Mouse (Mus musculus) cerebellum, adult 2 months (tissue): ENCODE results near the gene Cenps. TPM values are rescaled to one million over a fixed set of nuclear protein-coding genes. Genes with fewer than 3 reads are reported as not detected.

ENCODE experiments used
- DNase-seq, 2 experiments: peaks; one replicate each; pipeline ENCODE4 v3.0.0; 2021
- H3K27ac ChIP-seq: fragments of 200-500 bp; 2 replicates; pipeline ENCODE4 v1.5.1; 2012; ENCODE audit warnings: low read length, control low read depth, inconsistent platforms; ENCODE audit not compliant: insufficient read depth
- H3K27me3 ChIP-seq: fragments of 200-500 bp; 2 replicates; pipeline ENCODE4 v1.6.1; 2012; ENCODE audit warnings: inconsistent platforms, mild to moderate bottlenecking, low read length, moderate library complexity; ENCODE audit not compliant: control insufficient read depth, insufficient read depth
- H3K4me1 ChIP-seq: fragments of 200-500 bp; 2 replicates; pipeline ENCODE4 v1.6.1; 2011; ENCODE audit warnings: low read length; ENCODE audit not compliant: control insufficient read depth, insufficient read depth
- H3K4me3 ChIP-seq: fragments of 200-500 bp; replicated peaks from 2 replicates; pipeline ENCODE3; 2011; ENCODE audit warnings: mild to moderate bottlenecking, low read depth, low read length, control low read depth; ENCODE audit not compliant: insufficient read depth
- CTCF ChIP-seq: fragments of 200-500 bp; IDR thresholded peaks from 2 replicates; pipeline ENCODE4 v1.5.1; 2011; ENCODE audit warnings: low read depth, mild to moderate bottlenecking, control low read depth, low read length, moderate library complexity, borderline replicate concordance; ENCODE audit not compliant: insufficient read depth
- POLR2A ChIP-seq: fragments of 200-500 bp; IDR thresholded peaks from 2 replicates; pipeline ENCODE4 v1.6.1; 2011; ENCODE audit warnings: low read length, control low read depth, borderline replicate concordance; ENCODE audit not compliant: insufficient read depth
- WGBS: fragments of 180-500 bp; shearing (Covaris S2); methylation state at CpG from one replicate; pipeline ENCODE4 v1.1.7; 2018; 5-methylcytosine and 5-hydroxymethylcytosine counted together
- polyA plus RNA-seq: library from polyadenylated mRNA; depleted of rRNA; stranded (reverse); fragments of >200 nt; gene quantifications from 2 replicates; pipeline ENCODE4 v1.2.3, GENCODE M21; 2012

Gene Cenps
- polyA plus RNA-seq, 1 experiment, result 6.3 TPM

DNA sequence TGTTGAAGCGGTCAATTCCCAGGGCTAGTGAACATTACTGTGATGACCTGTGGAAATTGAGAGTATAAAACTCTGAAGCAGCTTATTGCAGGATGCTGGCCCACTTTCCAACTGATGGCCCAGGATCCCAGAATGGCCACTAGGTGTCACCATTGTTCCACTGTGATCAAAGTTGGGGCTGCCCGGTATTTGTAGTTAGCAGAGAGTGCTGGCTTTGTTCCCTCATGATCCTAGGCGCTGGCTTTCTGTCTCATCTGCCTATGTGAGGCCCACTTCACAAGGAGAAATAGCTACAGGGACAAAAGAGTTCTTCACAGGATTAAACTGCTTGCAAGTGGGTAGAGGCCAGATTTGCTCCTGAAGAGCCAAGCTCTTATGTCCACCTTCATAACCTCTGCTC, 7.0 kb upstream of the Cenps start:
- Histone ChIP-seq H3K4me1 (no peaks in the 10 kb centered on the region), H3K27me3 (no peaks in the 10 kb centered on the region), H3K4me3 (no peak overlapping the region), H3K27ac (no peak overlapping the region)
- peak; percentile 77 to 82 for DNase-seq
- TF ChIP-seq POLR2A (no peak), CTCF (peak; percentile 93)
- WGBS, result 8% methylated on average over 3 of the region's 3 CpGs

- Histone ChIP-seq H3K4me1 (no peaks in the 10 kb centered on the region), H3K27ac (no peak overlapping the region), H3K27me3 (no peaks in the 10 kb centered on the region), H3K4me3 (no peak overlapping the region)
- no peak for DNase-seq
- no peak for TF ChIP-seq CTCF
- no peak for TF ChIP-seq POLR2A
- 22% methylated on average over 4 of the region's 4 CpGs for WGBS
These were observed 6.2 kb upstream of the Cenps start for GRCm38 (mm10) chr4:149143594-149143993.

DNA sequence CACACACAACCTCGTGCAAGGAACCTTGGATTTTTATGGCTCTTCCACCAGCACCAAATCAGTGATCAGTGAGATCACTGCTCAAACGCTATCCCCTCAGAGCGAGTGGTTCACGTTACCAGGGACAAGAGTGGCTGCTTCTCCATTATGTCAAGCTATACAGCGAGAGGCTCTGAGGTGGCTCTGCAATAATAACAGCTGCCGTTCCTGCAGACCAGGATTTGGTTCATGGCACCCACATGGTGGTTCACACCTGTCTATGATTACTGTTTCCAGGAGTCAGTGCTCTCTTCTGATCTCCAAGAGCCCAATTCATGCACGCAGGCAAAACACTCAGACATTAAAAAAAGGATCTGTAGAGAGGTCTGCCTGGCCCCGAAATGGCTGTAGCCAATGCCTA, 1.1 kb upstream of the Cenps start:
- no peaks in the 10 kb centered on the region for H3K27me3 ChIP-seq
- H3K4me3 ChIP-seq, result no peak overlapping the region
- TF ChIP-seq CTCF (no peak), POLR2A (no peak)
- whole genome bisulfite sequencing, result 86% methylated on average over 8 of the region's 8 CpGs
- H3K4me1 ChIP-seq, result no peaks in the 10 kb centered on the region
- no peak for DNase-seq
- H3K27ac ChIP-seq, result no peak overlapping the region

GRCm38 (mm10) chr4:149136116-149136850, 1.1 kb downstream of the Cenps start:
- no peaks in the 10 kb centered on the region for H3K4me1 ChIP-seq
- TF ChIP-seq POLR2A (no peak), CTCF (no peak)
- peak in 1 of 2 experiments; percentile 14 for DNase-seq
- H3K4me3 ChIP-seq, result no peak overlapping the region
- 38% methylated on average over 18 of the region's 18 CpGs for WGBS
- no peak overlapping the region for H3K27ac ChIP-seq
- no peaks in the 10 kb centered on the region for H3K27me3 ChIP-seq

DNA sequence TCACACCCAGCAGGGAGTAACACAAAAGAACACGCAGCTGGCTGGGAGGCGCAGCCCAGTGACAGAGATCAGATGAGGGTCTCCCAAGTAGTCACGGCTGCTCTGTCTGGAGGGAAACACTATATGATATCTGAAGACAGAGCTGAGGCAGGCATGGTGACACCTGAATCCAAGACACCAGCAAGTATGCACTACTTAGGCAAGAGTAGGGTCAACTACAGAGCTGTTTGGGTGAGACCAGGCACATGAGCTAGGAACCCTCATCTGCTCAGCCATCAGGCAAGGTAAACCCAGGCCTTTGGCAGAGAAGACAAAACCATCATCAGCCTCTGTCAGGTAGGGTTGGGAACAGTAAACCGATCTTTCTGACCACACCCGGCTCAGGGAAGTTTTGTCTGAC, 4.0 kb downstream of the Cenps start:
- Histone ChIP-seq H3K4me1 (no peaks in the 10 kb centered on the region), H3K27me3 (no peaks in the 10 kb centered on the region), H3K4me3 (no peak overlapping the region), H3K27ac (no peak overlapping the region)
- 77% methylated on average over 5 of the region's 5 CpGs for WGBS
- DNase-seq, result no peak
- TF ChIP-seq POLR2A, result no peak

DNA sequence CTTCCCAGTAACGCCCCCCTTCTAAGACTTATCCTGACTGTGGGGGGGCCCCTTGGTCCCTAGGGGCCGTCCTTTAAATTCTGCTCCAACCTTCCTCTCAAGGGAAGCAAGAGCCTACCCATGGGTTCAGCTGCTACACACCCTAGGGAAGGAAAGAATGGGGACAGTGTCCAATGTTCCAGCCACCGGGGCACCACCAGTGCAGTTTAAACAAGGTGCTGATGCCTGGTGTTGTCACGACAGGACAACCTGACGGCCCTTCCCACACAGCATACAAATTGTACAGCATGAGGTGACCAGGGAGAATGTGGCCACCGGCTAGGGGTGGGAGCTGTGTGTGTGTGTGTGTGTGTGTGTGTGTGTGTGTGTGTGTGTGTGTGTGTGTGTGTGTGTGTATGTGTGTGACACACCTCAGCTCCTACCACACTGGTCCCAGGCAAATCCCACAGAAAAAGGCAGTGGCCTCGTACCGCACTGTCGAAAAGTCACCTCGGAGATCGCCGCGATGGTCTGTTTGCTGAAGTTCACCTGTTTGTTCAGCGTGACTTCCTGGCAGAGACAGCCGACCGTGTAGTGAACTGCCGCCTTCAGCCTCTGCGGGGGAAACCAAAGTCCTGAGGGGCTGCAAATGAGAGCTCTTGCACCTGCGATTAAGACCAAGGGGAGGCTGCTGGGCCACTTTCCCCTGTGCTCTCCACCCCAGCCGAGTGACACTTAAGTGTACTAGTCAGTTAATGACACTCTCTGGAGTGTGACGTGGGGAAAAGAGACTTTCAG, 5.5 kb downstream of the Cenps start:
- H3K27me3 ChIP-seq, result no peaks in the 10 kb centered on the region
- H3K27ac ChIP-seq, result no peak overlapping the region
- no peak overlapping the region for H3K4me3 ChIP-seq
- H3K4me1 ChIP-seq, result no peaks in the 10 kb centered on the region
- TF ChIP-seq POLR2A (no peak), CTCF (no peak)
- WGBS, result 87% methylated on average over 21 of the region's 21 CpGs
- DNase-seq, result no peak

DNA sequence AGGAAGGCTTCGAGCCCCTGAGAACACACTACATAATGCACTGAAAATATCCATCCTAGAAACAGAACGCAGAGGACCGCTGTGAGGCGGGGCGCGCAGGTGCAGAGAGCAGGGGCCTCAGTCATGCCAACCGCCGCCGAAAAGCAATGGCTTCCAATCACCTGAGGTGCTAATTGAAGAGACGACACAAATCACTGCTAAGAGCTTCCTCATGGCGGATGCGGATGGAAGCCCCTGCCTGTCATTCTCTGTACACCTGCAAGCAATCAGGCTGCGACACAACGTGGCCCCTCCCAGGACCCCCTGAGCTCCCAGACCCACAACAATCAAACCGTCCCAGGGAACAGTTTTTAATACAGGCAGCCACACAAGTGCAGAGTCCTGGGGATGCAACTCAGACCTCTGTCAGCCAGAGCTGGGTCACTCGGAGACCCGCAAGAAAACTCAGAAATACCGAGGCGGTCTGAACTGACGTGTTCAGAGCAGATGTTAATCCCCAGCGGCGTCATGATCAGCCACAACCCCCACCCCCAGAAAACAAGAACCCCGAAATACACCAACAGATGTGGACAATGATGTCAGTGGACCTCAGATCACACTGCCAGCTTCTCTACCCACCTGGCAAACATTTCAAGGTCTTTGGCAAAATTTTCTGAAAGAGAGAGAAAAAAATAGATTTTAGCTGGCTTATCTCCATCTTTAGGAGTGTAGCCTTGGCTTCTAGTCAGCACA, 6.2 kb downstream of the Cenps start:
- TF ChIP-seq POLR2A (no peak), CTCF (no peak)
- WGBS, result 82% methylated on average over 23 of the region's 23 CpGs
- no peaks in the 10 kb centered on the region for H3K4me1 ChIP-seq

GRCm38 (mm10) chr4:149128467-149128866, 9.0 kb downstream of the Cenps start:
- H3K4me3 ChIP-seq, result no peak overlapping the region
- 88% methylated on average over 18 of the region's 18 CpGs for WGBS
- no peaks in the 10 kb centered on the region for H3K27me3 ChIP-seq
- no peak for TF ChIP-seq POLR2A
- TF ChIP-seq CTCF, result no peak
- no peak for DNase-seq
- no peak overlapping the region for H3K27ac ChIP-seq
- H3K4me1 ChIP-seq, result no peaks in the 10 kb centered on the region

More for the DNA sequence above, 6.2 kb downstream of the Cenps start:
- Histone ChIP-seq H3K27ac (no peak overlapping the region), H3K27me3 (no peaks in the 10 kb centered on the region), H3K4me3 (no peak overlapping the region)
- DNase-seq, result no peak
